Comparison of ENCODE assay signal across 9 mouse cellular contexts in the genomic region with DNA sequence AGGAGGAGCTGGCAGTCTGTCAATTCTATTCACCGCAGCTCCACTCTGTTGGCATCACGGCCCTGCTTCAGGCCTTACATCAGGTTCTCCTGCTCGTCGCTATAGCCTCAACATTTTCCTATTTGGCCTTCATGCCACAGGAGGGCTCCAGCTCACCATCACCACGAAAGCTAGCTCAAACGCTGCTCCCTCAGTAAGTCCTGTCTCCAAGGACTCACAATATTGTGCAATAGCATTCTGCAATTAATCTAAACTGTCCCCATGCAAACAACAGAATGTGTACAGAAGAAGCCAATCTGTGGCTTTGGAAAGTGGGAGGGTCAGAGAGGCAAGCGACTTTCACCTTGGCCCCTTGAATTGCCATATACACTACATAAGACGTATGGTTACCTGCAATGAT. TPM values are rescaled to one million over a fixed set of nuclear protein-coding genes. Genes with fewer than 3 reads are reported as not detected.
DNase-seq lines count a peak whose midpoint lies in the region; ATAC-seq and TF ChIP-seq lines count a peak whose summit lies in the region.
"Had no signal": no experiment of that assay in that cellular context is flagged by ENCODE, and none has a peak within 500 bp of the region (broad histone marks: within the 10 kb centered on the region; RNA-seq: fewer than 3 reads in every experiment).

No protein-coding gene starts in this region.

- no peak overlapping the region for H3K27ac ChIP-seq in hindbrain, embryonic 15.5 days (replicated peaks)
- H3K27ac ChIP-seq in hindbrain, embryonic 10.5 days, result no peak overlapping the region
- H3K27ac ChIP-seq in liver, embryonic 12.5 days, result no peak overlapping the region
- no peak overlapping the region for H3K27ac ChIP-seq in stomach, postnatal 0 days (replicated peaks)
- H3K27ac ChIP-seq: limb, embryonic 15.5 days had no signal

- peak; percentile 79 for TF ChIP-seq CTCF in stomach, postnatal 0 days (IDR thresholded peaks at IDR 0.05; ENCODE audit: low read depth)

- no peak for DNase-seq in hindbrain, embryonic 10.5 days (ENCODE audit: low spot score)
- DNase-seq in 416B (ENCODE audit: low read depth), result peak; percentile 70
- DNase-seq in stomach, postnatal 0 days (ENCODE audit: low spot score), result peak; percentile 44
- DNase-seq in urinary bladder, postnatal 4 days (ENCODE audit: low spot score in 2 of 2), result no peak

- H3K36me3 ChIP-seq in hindbrain, embryonic 15.5 days, result 0 out of 2 replicates have a peak, but pooled peaks cover 3% of the 10 kb centered on the region
- peaks cover 41% of the 10 kb centered on the region for H3K36me3 ChIP-seq in hindbrain, embryonic 10.5 days
- H3K36me3 ChIP-seq in liver, embryonic 12.5 days, result peaks cover 13% of the 10 kb centered on the region
- peaks cover 3% of the 10 kb centered on the region for H3K36me3 ChIP-seq in stomach, postnatal 0 days (ENCODE audit: control insufficient read depth, insufficient read depth, low read length)

- H3K27me3 ChIP-seq in hindbrain, embryonic 15.5 days, result no peaks in the 10 kb centered on the region
- H3K27me3 ChIP-seq in hindbrain, embryonic 10.5 days (ENCODE audit: insufficient read depth, poor library complexity, severe bottlenecking), result no peaks in the 10 kb centered on the region
- H3K27me3 ChIP-seq in liver, embryonic 12.5 days (replicated peaks), result no peaks in the 10 kb centered on the region
- H3K27me3 ChIP-seq in stomach, postnatal 0 days (ENCODE audit: control insufficient read depth, insufficient read depth, low read length), result no peaks in the 10 kb centered on the region
- H3K27me3 ChIP-seq: limb, embryonic 15.5 days had no signal

- H3K9ac ChIP-seq in hindbrain, embryonic 15.5 days, result no peak overlapping the region
- H3K9ac ChIP-seq in liver, embryonic 12.5 days, result no peak overlapping the region
- no peak overlapping the region for H3K9ac ChIP-seq in stomach, postnatal 0 days (ENCODE audit: low read length)
- H3K9ac ChIP-seq: limb, embryonic 15.5 days had no signal

- TF ChIP-seq EP300 in stomach, postnatal 0 days (optimal IDR thresholded peaks at IDR 0.05), result no peak

- 60% methylated on average over 8 of the region's 8 CpGs for WGBS in hindbrain, embryonic 15.5 days
- WGBS in hindbrain, embryonic 10.5 days, result 90% methylated on average over 8 of the region's 8 CpGs
- WGBS in liver, embryonic 12.5 days (ENCODE audit: insufficient replicate concordance), result 77% methylated on average over 8 of the region's 8 CpGs
- WGBS in stomach, postnatal 0 days, result 57% methylated on average over 8 of the region's 8 CpGs

- ATAC-seq in hindbrain, embryonic 15.5 days (ENCODE audit: low FRiP score, low read depth), result peak; percentile 69; the same call in 1 of the 2 replicates
- ATAC-seq in cerebellum, adult (ENCODE audit: insufficient number of reproducible peaks, low FRiP score, low TSS enrichment), result peak; percentile 88
- peak; percentile 42; the same call in 1 of the 2 replicates for ATAC-seq in liver, embryonic 12.5 days
- ATAC-seq in stomach, postnatal 0 days (ENCODE audit: low FRiP score, low TSS enrichment), result peak; percentile 89
- no peak for ATAC-seq in monocyte, adult 5-6 weeks (replicated peaks; ENCODE audit: insufficient number of reproducible peaks, low FRiP score, low TSS enrichment, poor library complexity, severe bottlenecking)

- H3K4me1 ChIP-seq in hindbrain, embryonic 15.5 days (replicated peaks), result no peaks in the 10 kb centered on the region
- no peaks in the 10 kb centered on the region for H3K4me1 ChIP-seq in hindbrain, embryonic 10.5 days (replicated peaks)
- no peaks in the 10 kb centered on the region for H3K4me1 ChIP-seq in liver, embryonic 12.5 days
- H3K4me1 ChIP-seq in stomach, postnatal 0 days (replicated peaks; ENCODE audit: control insufficient read depth, insufficient read depth), result no peaks in the 10 kb centered on the region

- H3K4me2 ChIP-seq in hindbrain, embryonic 15.5 days, result no peak overlapping the region
- no peak overlapping the region for H3K4me2 ChIP-seq in liver, embryonic 12.5 days
- no peak overlapping the region for H3K4me2 ChIP-seq in stomach, postnatal 0 days (replicated peaks; ENCODE audit: low read depth)
- H3K4me2 ChIP-seq: limb, embryonic 15.5 days had no signal

- H3K4me3 ChIP-seq in hindbrain, embryonic 15.5 days, result no peak overlapping the region
- H3K4me3 ChIP-seq in hindbrain, embryonic 10.5 days, result no peak overlapping the region
- H3K4me3 ChIP-seq in liver, embryonic 12.5 days, result no peak overlapping the region
- no peak overlapping the region for H3K4me3 ChIP-seq in stomach, postnatal 0 days (ENCODE audit: low read depth, low read length)
- H3K4me3 ChIP-seq: limb, embryonic 15.5 days had no signal

- H3K9me3 ChIP-seq in hindbrain, embryonic 15.5 days, result no peaks in the 10 kb centered on the region
- no peaks in the 10 kb centered on the region for H3K9me3 ChIP-seq in hindbrain, embryonic 10.5 days
- H3K9me3 ChIP-seq in liver, embryonic 12.5 days (replicated peaks), result no peaks in the 10 kb centered on the region
- no peaks in the 10 kb centered on the region for H3K9me3 ChIP-seq in stomach, postnatal 0 days (ENCODE audit: control insufficient read depth, low read length)
- H3K9me3 ChIP-seq: limb, embryonic 15.5 days had no signal

RNA-seq across cellular contexts. Expression of gene Msmo1, which starts 27.8 kb away (rescaled TPM):
- polyA plus RNA-seq in hindbrain, embryonic 15.5 days (2015; fragmentation: Nextera tagmentation; extraction: Ambion mirVana), result 158 and 161 TPM in 2 replicates
- 200 and 202 TPM in 2 replicates for polyA plus RNA-seq in hindbrain, embryonic 10.5 days (2016; fragmentation: Nextera tagmentation; extraction: Ambion mirVana)
- 122 and 135 TPM in 2 replicates for polyA plus RNA-seq in liver, embryonic 12.5 days (2016; fragmentation: Nextera tagmentation; extraction: Ambion mirVana)
- 141 and 160 TPM in 2 replicates for polyA plus RNA-seq in stomach, postnatal 0 days (2015; fragmentation: Nextera tagmentation; extraction: Ambion mirVana)
- total RNA-seq in monocyte, adult 5-6 weeks (2017), result 77.7 to 101 TPM (median 92.3 TPM) in 3 replicates

Comparison
In these comparisons a context has a peak if more than half of its experiments do, and no peak if none do; other contexts are left out.
1. DNase-seq: peak in 416B (single experiment) and stomach, postnatal 0 days (single experiment); none in hindbrain, embryonic 10.5 days (single experiment) and urinary bladder, postnatal 4 days (0 of 2).